Mouse (Mus musculus) embryo, embryonic 11.5 days (tissue): ENCODE measurements around the gene Trp53rka.
"Not testable (repeated sequence)": the region's sequence is repeated elsewhere in the genome, so short reads cannot be mapped to it uniquely, and the experiment has no call there.

Source experiments
- DNase-seq: peaks from one replicate; pipeline ENCODE4 v3.0.0-alpha.2; 2012; ENCODE audit warnings: low read depth, low spot score

Trp53rka gene

GRCm38 (mm10) chr2:165492648-165493553 is at the start of gene Trp53rka:
TSS of gene Trp53rka (minus strand) at chr2:165493324.
- DNase-seq: no peak

- no peak for DNase-seq
These were observed 47.9 kb upstream of the Trp53rka start for GRCm38 (mm10) chr2:165540975-165541374.

- DNase-seq: no peak
These were observed 40.7 kb upstream of the Trp53rka start for GRCm38 (mm10) chr2:165533789-165534188.

- DNase-seq: peak; percentile 54
These were observed 36.0 kb upstream of the Trp53rka start for GRCm38 (mm10) chr2:165529106-165529505.

- no peak for DNase-seq
These were observed 32.5 kb upstream of the Trp53rka start for GRCm38 (mm10) chr2:165525609-165526008.

GRCm38 (mm10) chr2:165515178-165515728 is 22.1 kb upstream of the Trp53rka start:
- no peak for DNase-seq

GRCm38 (mm10) chr2:165512870-165513600 is 19.9 kb upstream of the Trp53rka start:
- DNase-seq: no peak

- no peak for DNase-seq
These were observed 19.3 kb upstream of the Trp53rka start for GRCm38 (mm10) chr2:165512426-165512825.

- DNase-seq: not testable (repeated sequence)
These were observed 18.4 kb upstream of the Trp53rka start for GRCm38 (mm10) chr2:165511530-165511929.

GRCm38 (mm10) chr2:165510914-165511458 is 17.9 kb upstream of the Trp53rka start:
- not testable (repeated sequence) for DNase-seq

- no peak for DNase-seq
These were observed 17.3 kb upstream of the Trp53rka start for GRCm38 (mm10) chr2:165510466-165510865.

- no peak for DNase-seq
These were observed 16.6 kb upstream of the Trp53rka start for GRCm38 (mm10) chr2:165509686-165510085.

- DNase-seq: no peak
These were observed 10.4 kb upstream of the Trp53rka start, which contains the start of gene Slc2a10 for GRCm38 (mm10) chr2:165503259-165504203. TSS of gene Slc2a10 (plus strand) at chr2:165503787.

GRCm38 (mm10) chr2:165498816-165499215 is 5.7 kb upstream of the Trp53rka start:
- no peak for DNase-seq

GRCm38 (mm10) chr2:165497706-165498275 is 4.7 kb upstream of the Trp53rka start:
- no peak for DNase-seq

GRCm38 (mm10) chr2:165496251-165496650 is 3.1 kb upstream of the Trp53rka start:
- no peak for DNase-seq

GRCm38 (mm10) chr2:165494495-165494894 is 1.4 kb upstream of the Trp53rka start:
- no peak for DNase-seq

- DNase-seq: no peak
These were observed 575 bp upstream of the Trp53rka start for GRCm38 (mm10) chr2:165493587-165494210.

GRCm38 (mm10) chr2:165486881-165487535 is 6.1 kb downstream of the Trp53rka start:
- no peak for DNase-seq
